Mouse (Mus musculus): ENCODE data around the gene Ap2s1. TPM values are rescaled to one million over a fixed set of nuclear protein-coding genes. Genes with fewer than 3 reads are reported as not detected.
A peak's percentile ranks its signal among the peaks of the same experiment; 100 is the strongest.
"Not testable (repeated sequence)": the region's sequence is repeated elsewhere in the genome, so short reads cannot be mapped to it uniquely, and the experiment has no call there.

Gene Ap2s1
- 526 and 561 TPM in 2 replicates for polyA plus RNA-seq (2012; rRNA removed)

GRCm38 (mm10) chr7:16738073-16738696 lies at the start of gene Ap2s1:
Gene Ap2s1, plus strand, starts transcription at chr7:16738410.
- H3K4me3 ChIP-seq (ENCODE audit: insufficient read depth, low read length), result peak within 1 kb of the TSS; percentile 65
- peaks cover 4% of the 10 kb centered on the region for H3K4me1 ChIP-seq (ENCODE audit: control insufficient read depth, insufficient read depth, low read length)
- H3K27ac ChIP-seq (ENCODE audit: insufficient read depth, low read length), result no peak within 1 kb of the TSS; the same call in none of the 2 replicates
- TF ChIP-seq POLR2A (IDR thresholded peaks at IDR 0.05; ENCODE audit: extremely low read depth, insufficient read depth, low read length), result peak; percentile 64
- TF ChIP-seq CTCF (IDR thresholded peaks at IDR 0.05; ENCODE audit: extremely low read depth, insufficient read depth, low read length), result no peak

- Histone ChIP-seq H3K4me3 (ENCODE audit: insufficient read depth, low read length) (no peak overlapping the region), H3K27ac (ENCODE audit: insufficient read depth, low read length) (no peak overlapping the region), H3K4me1 (ENCODE audit: control insufficient read depth, insufficient read depth, low read length) (no peaks in the 10 kb centered on the region)
- TF ChIP-seq POLR2A (IDR thresholded peaks at IDR 0.05; ENCODE audit: extremely low read depth, insufficient read depth, low read length) (no peak), CTCF (IDR thresholded peaks at IDR 0.05; ENCODE audit: extremely low read depth, insufficient read depth, low read length) (no peak)
Measured at GRCm38 (mm10) chr7:16689196-16689595, 49.0 kb upstream of the Ap2s1 start.

GRCm38 (mm10) chr7:16695025-16695424 lies 43.2 kb upstream of the Ap2s1 start:
- no peak overlapping the region for H3K27ac ChIP-seq (ENCODE audit: insufficient read depth, low read length)
- no peak overlapping the region for H3K4me3 ChIP-seq (ENCODE audit: insufficient read depth, low read length)
- no peak for TF ChIP-seq POLR2A (IDR thresholded peaks at IDR 0.05; ENCODE audit: extremely low read depth, insufficient read depth, low read length)
- TF ChIP-seq CTCF (IDR thresholded peaks at IDR 0.05; ENCODE audit: extremely low read depth, insufficient read depth, low read length), result peak; percentile 57
- H3K4me1 ChIP-seq (ENCODE audit: control insufficient read depth, insufficient read depth, low read length), result no peaks in the 10 kb centered on the region

- Histone ChIP-seq H3K4me1 (ENCODE audit: control insufficient read depth, insufficient read depth, low read length) (no peaks in the 10 kb centered on the region), H3K27ac (ENCODE audit: insufficient read depth, low read length) (no peak overlapping the region), H3K4me3 (ENCODE audit: insufficient read depth, low read length) (no peak overlapping the region)
- TF ChIP-seq CTCF (IDR thresholded peaks at IDR 0.05; ENCODE audit: extremely low read depth, insufficient read depth, low read length) (peak; percentile 50), POLR2A (IDR thresholded peaks at IDR 0.05; ENCODE audit: extremely low read depth, insufficient read depth, low read length) (no peak)
Measured at GRCm38 (mm10) chr7:16699042-16699441, 39.2 kb upstream of the Ap2s1 start.

- Histone ChIP-seq H3K4me3 (ENCODE audit: insufficient read depth, low read length) (no peak overlapping the region), H3K27ac (ENCODE audit: insufficient read depth, low read length) (no peak overlapping the region), H3K4me1 (ENCODE audit: control insufficient read depth, insufficient read depth, low read length) (no peaks in the 10 kb centered on the region)
- no peak for TF ChIP-seq CTCF (IDR thresholded peaks at IDR 0.05; ENCODE audit: extremely low read depth, insufficient read depth, low read length)
- no peak for TF ChIP-seq POLR2A (IDR thresholded peaks at IDR 0.05; ENCODE audit: extremely low read depth, insufficient read depth, low read length)
Measured at GRCm38 (mm10) chr7:16700583-16700982, 37.6 kb upstream of the Ap2s1 start.

GRCm38 (mm10) chr7:16706385-16706784 lies 31.8 kb upstream of the Ap2s1 start:
- Histone ChIP-seq H3K4me3 (ENCODE audit: insufficient read depth, low read length) (no peak overlapping the region), H3K27ac (ENCODE audit: insufficient read depth, low read length) (no peak overlapping the region), H3K4me1 (ENCODE audit: control insufficient read depth, insufficient read depth, low read length) (0 out of 2 replicates have a peak, but pooled peaks cover 1% of the 10 kb centered on the region)
- TF ChIP-seq CTCF (IDR thresholded peaks at IDR 0.05; ENCODE audit: extremely low read depth, insufficient read depth, low read length) (no peak), POLR2A (IDR thresholded peaks at IDR 0.05; ENCODE audit: extremely low read depth, insufficient read depth, low read length) (no peak)

- H3K4me3 ChIP-seq (ENCODE audit: insufficient read depth, low read length), result no peak overlapping the region
- no peak for TF ChIP-seq POLR2A (IDR thresholded peaks at IDR 0.05; ENCODE audit: extremely low read depth, insufficient read depth, low read length)
- H3K27ac ChIP-seq (ENCODE audit: insufficient read depth, low read length), result no peak overlapping the region
Measured at GRCm38 (mm10) chr7:16708244-16708643, 30.0 kb upstream of the Ap2s1 start.

GRCm38 (mm10) chr7:16710604-16711003 lies 27.6 kb upstream of the Ap2s1 start:
- Histone ChIP-seq H3K27ac (ENCODE audit: insufficient read depth, low read length) (no peak overlapping the region), H3K4me3 (ENCODE audit: insufficient read depth, low read length) (no peak overlapping the region), H3K4me1 (ENCODE audit: control insufficient read depth, insufficient read depth, low read length) (0 out of 2 replicates have a peak, but pooled peaks cover 1% of the 10 kb centered on the region)
- TF ChIP-seq CTCF (IDR thresholded peaks at IDR 0.05; ENCODE audit: extremely low read depth, insufficient read depth, low read length), result no peak
- TF ChIP-seq POLR2A (IDR thresholded peaks at IDR 0.05; ENCODE audit: extremely low read depth, insufficient read depth, low read length), result no peak

More at GRCm38 (mm10) chr7:16708244-16708643, 30.0 kb upstream of the Ap2s1 start:
- 0 out of 2 replicates have a peak, but pooled peaks cover 1% of the 10 kb centered on the region for H3K4me1 ChIP-seq (ENCODE audit: control insufficient read depth, insufficient read depth, low read length)

- no peak overlapping the region for H3K27ac ChIP-seq (ENCODE audit: insufficient read depth, low read length)
- TF ChIP-seq CTCF (IDR thresholded peaks at IDR 0.05; ENCODE audit: extremely low read depth, insufficient read depth, low read length) (no peak), POLR2A (IDR thresholded peaks at IDR 0.05; ENCODE audit: extremely low read depth, insufficient read depth, low read length) (no peak)
- no peak overlapping the region for H3K4me3 ChIP-seq (ENCODE audit: insufficient read depth, low read length)
- no peaks in the 10 kb centered on the region for H3K4me1 ChIP-seq (ENCODE audit: control insufficient read depth, insufficient read depth, low read length)
Measured at GRCm38 (mm10) chr7:16712633-16713415, 25.4 kb upstream of the Ap2s1 start.

- H3K4me3 ChIP-seq (ENCODE audit: insufficient read depth, low read length); H3K27ac ChIP-seq (ENCODE audit: insufficient read depth, low read length); H3K4me1 ChIP-seq (ENCODE audit: control insufficient read depth, insufficient read depth, low read length): not testable (repeated sequence)
Measured at GRCm38 (mm10) chr7:16716456-16717152, 21.6 kb upstream of the Ap2s1 start.

Measured in cortical plate, adult 2 months (tissue).